In genomic region chr7:36698589-36698946, GRCm38 (mm10) we compare ENCODE assay signal across 9 mouse cellular contexts. TPM values are rescaled to one million over a fixed set of nuclear protein-coding genes. Genes with fewer than 3 reads are reported as not detected.
DNase-seq lines count a peak whose midpoint lies in the region; ATAC-seq and TF ChIP-seq lines count a peak whose summit lies in the region.
"Had no signal": no experiment of that assay in that cellular context is flagged by ENCODE, and none has a peak within 500 bp of the region (broad histone marks: within the 10 kb centered on the region; RNA-seq: fewer than 3 reads in every experiment).

No protein-coding gene starts in this region.

- no peak overlapping the region for H3K27ac ChIP-seq in thymus, adult 2 months (ENCODE audit: control insufficient read depth, insufficient read depth, low read length)
- no peak overlapping the region for H3K27ac ChIP-seq in limb, embryonic 15.5 days

- TF ChIP-seq POLR2A in thymus, adult 2 months (IDR thresholded peaks at IDR 0.05; ENCODE audit: control insufficient read depth, extremely low read depth, insufficient read depth, low read length, poor library complexity): no peak

- no peaks in the 10 kb centered on the region for H3K9me3 ChIP-seq in limb, embryonic 15.5 days

- ATAC-seq in limb, embryonic 15.5 days (ENCODE audit: insufficient number of reproducible peaks, low FRiP score, low TSS enrichment, low read depth): no peak
- ATAC-seq in activated CD4-positive, CD25-positive, alpha-beta regulatory T cell, adult 4 months: no peak
- ATAC-seq in monocyte, adult 5-6 weeks (replicated peaks; ENCODE audit: insufficient number of reproducible peaks, low FRiP score, low TSS enrichment, poor library complexity, severe bottlenecking): no peak

- no peaks in the 10 kb centered on the region; the same call in 1 of the 2 replicates for H3K27me3 ChIP-seq in thymus, adult 2 months (ENCODE audit: control insufficient read depth, insufficient read depth, low read length)
- peaks cover 24% of the 10 kb centered on the region for H3K27me3 ChIP-seq in limb, embryonic 15.5 days
- H3K27me3 ChIP-seq: CH12.LX had no signal

- WGBS in thymus, adult 2 months: 5% methylated on average over 16 of the region's 16 CpGs
- whole genome bisulfite sequencing in limb, embryonic 15.5 days: under 1% methylated on average over 16 of the region's 16 CpGs

- peak; percentile 54 for DNase-seq in embryo, embryonic 9.5 days (ENCODE audit: extremely low spot score)
- no peak for DNase-seq in embryo, embryonic 11 days
- DNase-seq in thymus, adult 2 months: no peak
- no peak for DNase-seq in thymus, postnatal 25 days
- no peak for DNase-seq in cerebellum, adult 8-10 months

- peak overlapping the region; percentile 93 for H3K4me2 ChIP-seq in limb, embryonic 15.5 days

- H3K9ac ChIP-seq in limb, embryonic 15.5 days: peak overlapping the region; percentile 65

- peak overlapping the region; percentile 49 for H3K4me3 ChIP-seq in thymus, adult 2 months (ENCODE audit: control insufficient read depth, insufficient read depth, low read length)
- peak overlapping the region; percentile 78 for H3K4me3 ChIP-seq in limb, embryonic 15.5 days

- H3K36me3 ChIP-seq in thymus, adult 2 months (ENCODE audit: control insufficient read depth, insufficient read depth, low read length): no peaks in the 10 kb centered on the region
- no peaks in the 10 kb centered on the region for H3K36me3 ChIP-seq in limb, embryonic 15.5 days

- H3K4me1 ChIP-seq in thymus, adult 2 months (replicated peaks; ENCODE audit: control insufficient read depth, insufficient read depth, low read length): 0 out of 2 replicates have a peak, but pooled peaks cover 2% of the 10 kb centered on the region
- H3K4me1 ChIP-seq in limb, embryonic 15.5 days: peaks cover 21% of the 10 kb centered on the region

- no peak for TF ChIP-seq CTCF in thymus, adult 2 months (IDR thresholded peaks at IDR 0.05; ENCODE audit: borderline replicate concordance, control insufficient read depth, extremely low read depth, insufficient read depth, low read length, poor library complexity)

RNA-seq across cellular contexts. Expression of gene Tshz3, which starts 0.7 kb away (rescaled TPM):
- polyA plus RNA-seq in thymus, adult 2 months (2012; rRNA removed): 0.44 and 0.52 TPM in 2 replicates
- 6.6 and 7.4 TPM in 2 replicates for polyA plus RNA-seq in limb, embryonic 15.5 days (2015; fragmentation: Nextera tagmentation; extraction: Ambion mirVana)
- under 1 TPM in 1 of 2 experiments, not detected in 1; 0.77 TPM for polyA plus RNA-seq in activated CD4-positive, CD25-positive, alpha-beta regulatory T cell, adult 4 months (2017; shearing (Covaris generic))
- total RNA-seq in monocyte, adult 5-6 weeks (2017): 1.3 to 12.4 TPM (median 2.1 TPM) in 3 replicates
- total RNA-seq: CH12.LX had no signal
